Mouse (Mus musculus): ENCODE results near the gene Gdpd5.

DNA sequence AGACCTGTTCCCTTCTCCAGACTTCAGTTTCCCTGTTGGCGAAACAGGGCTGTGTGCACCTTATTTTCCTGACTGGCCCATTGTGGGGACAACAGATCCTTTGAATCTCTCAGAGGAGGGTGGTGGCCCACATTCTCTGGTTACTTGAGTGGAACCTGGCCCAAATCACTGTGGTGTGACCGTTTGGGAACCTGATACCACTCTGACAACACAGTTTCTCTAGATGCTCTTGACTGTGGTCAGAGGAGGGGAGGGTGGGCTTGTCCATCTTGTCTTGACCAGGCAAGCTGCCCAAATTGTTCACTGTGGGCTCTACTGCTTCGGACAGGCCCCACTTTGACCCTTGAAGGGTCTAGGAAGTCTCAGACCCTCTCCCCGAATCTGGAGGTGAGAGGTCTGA is 72.8 kb downstream of the Gdpd5 start:
- TF ChIP-seq GATA1 (IDR thresholded peaks at IDR 0.05; ENCODE audit: borderline replicate concordance, low read length) = no peak
- no peak for TF ChIP-seq FLI1 (IDR thresholded peaks at IDR 0.05; ENCODE audit: low read length)
